Mouse (Mus musculus) neural tube, embryonic 14.5 days (tissue): ENCODE results near the gene Rcbtb2. TPM values are rescaled to one million over a fixed set of nuclear protein-coding genes. Genes with fewer than 3 reads are reported as not detected.

Source experiments
- ATAC-seq: fragments of 200-750 bp; cut with Nextera tagmentation; 2 replicates; pipeline ENCODE4 v1.8.0; 2017; ENCODE audit warnings: low read depth, mild to moderate bottlenecking, moderate TSS enrichment, moderate library complexity
- H3K27ac ChIP-seq: fragments of 300-500 bp; sonication (generic); 2 replicates; pipeline ENCODE4 v1.5.1; 2014; ENCODE audit warnings: low read depth, mild to moderate bottlenecking, control low read depth, low read length, moderate library complexity, mixed read lengths
- H3K27me3 ChIP-seq: fragments of 300-500 bp; sonication (generic); 2 replicates; pipeline ENCODE4 v1.6.1; 2014; ENCODE audit warnings: low read length; ENCODE audit not compliant: control insufficient read depth, insufficient read depth
- H3K36me3 ChIP-seq: fragments of 300-500 bp; sonication (generic); 2 replicates; pipeline ENCODE4 v1.6.1; 2014; ENCODE audit warnings: low read length, mixed read lengths; ENCODE audit not compliant: control insufficient read depth, insufficient read depth
- H3K4me1 ChIP-seq: fragments of 300-500 bp; sonication (generic); 2 replicates; pipeline ENCODE4 v1.6.1; 2014; ENCODE audit warnings: low read length; ENCODE audit not compliant: control insufficient read depth, insufficient read depth
- H3K4me2 ChIP-seq: fragments of 300-500 bp; sonication (generic); 2 replicates; pipeline ENCODE4 v1.6.1; 2014; ENCODE audit warnings: mild to moderate bottlenecking, low read depth, low read length, control low read depth
- H3K4me3 ChIP-seq: fragments of 300-500 bp; sonication (generic); 2 replicates; pipeline ENCODE4 v1.5.1; 2014; ENCODE audit warnings: low read depth, low read length, control low read depth, mixed read lengths
- H3K9ac ChIP-seq: fragments of 300-500 bp; sonication (generic); replicated peaks from 2 replicates; pipeline ENCODE4 v1.6.1; 2014; ENCODE audit warnings: low read depth, mild to moderate bottlenecking, control low read depth, low read length, mixed read lengths
- H3K9me3 ChIP-seq: fragments of 300-500 bp; sonication (generic); 2 replicates; pipeline ENCODE4 v1.6.1; 2016; ENCODE audit warnings: low read length; ENCODE audit not compliant: control insufficient read depth
- WGBS: fragments of 180-500 bp; shearing (Covaris S2); extraction: QIAGEN DNeasy Blood & Tissue Kit; methylation state at CpG from one replicate; pipeline ENCODE4 v1.1.7; 2014; 5-methylcytosine and 5-hydroxymethylcytosine counted together
- microRNA counts: library from miRNA; unstranded; fragments of <30 nt; microRNA quantifications from one replicate; lab custom pipeline; 2016
- microRNA-seq: library from miRNA; unstranded; fragments of <30 nt; microRNA quantifications from one replicate; pipeline ENCODE4, GENCODE M21; 2016
- polyA plus RNA-seq: library from polyadenylated mRNA; unstranded; fragments of >200 nt; fragmentation: Nextera tagmentation; extraction: Ambion mirVana; gene quantifications from 2 replicates; pipeline ENCODE4 v1.2.1, GENCODE M21; 2014

Rcbtb2 gene
- polyA plus RNA-seq, 1 experiment from 2014 or later, result 61.2 TPM

DNA sequence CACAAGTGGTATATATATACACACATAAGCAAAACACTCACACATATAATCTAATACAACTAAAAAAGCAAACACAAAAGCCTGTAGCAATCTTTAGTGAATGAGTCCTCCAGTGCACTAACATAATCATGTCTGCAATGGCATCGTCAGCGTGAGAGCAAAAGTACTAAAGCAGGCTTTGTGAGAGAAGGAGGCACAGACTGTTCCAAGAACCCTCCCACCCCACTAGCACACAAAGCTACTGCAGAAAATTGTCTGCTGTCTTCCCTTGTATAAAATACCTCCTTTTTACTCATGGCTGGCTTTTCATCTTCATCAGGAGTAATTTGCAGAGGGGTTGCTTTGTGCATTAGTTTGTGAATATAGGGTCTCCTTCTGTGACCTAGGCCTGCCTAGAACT lies 129.4 kb downstream of the Rcbtb2 start:
- ATAC-seq, result no peak
- Histone ChIP-seq H3K4me3 (no peak overlapping the region), H3K4me2 (no peak overlapping the region), H3K27me3 (no peaks in the 10 kb centered on the region), H3K9me3 (no peaks in the 10 kb centered on the region), H3K9ac (no peak overlapping the region), H3K27ac (no peak overlapping the region), H3K36me3 (no peaks in the 10 kb centered on the region), H3K4me1 (no peaks in the 10 kb centered on the region)
- 37% methylated on average over 2 of the region's 2 CpGs for WGBS

DNA sequence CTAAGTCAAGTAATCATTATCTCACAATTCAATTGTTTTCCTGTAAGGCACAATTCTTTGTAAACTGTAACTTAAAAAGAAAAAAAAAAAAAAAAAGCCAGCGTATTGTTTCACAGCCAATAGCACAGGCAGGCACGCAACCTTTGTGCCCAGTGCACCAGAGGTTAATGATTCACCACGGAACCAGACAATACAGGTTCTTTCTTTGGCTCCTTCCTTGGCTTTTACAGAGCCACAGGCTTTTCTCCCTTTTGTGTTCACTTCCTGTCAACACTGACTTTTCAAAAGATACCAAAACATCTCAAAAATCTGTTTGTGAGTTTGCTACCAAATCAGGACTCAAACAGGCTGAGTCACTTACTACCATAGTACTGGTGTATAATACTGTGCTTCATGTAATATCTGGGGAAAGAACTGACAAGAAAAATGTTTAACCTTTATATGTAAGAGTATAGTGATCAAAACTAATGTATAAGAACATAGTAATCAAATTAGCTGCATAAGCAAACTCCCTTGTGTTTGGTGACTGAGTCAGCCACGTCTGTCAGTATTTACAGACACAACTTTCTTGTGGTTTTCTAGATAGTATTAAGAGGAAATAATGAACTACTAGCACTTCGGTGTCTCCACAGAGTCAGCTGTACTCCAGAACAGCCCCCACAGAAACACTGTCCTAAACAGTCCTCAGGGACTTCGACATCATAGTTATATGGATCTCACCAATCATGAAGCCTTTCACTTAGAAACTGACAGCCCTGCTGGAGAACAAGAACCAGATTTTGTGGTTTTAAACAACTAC lies 130.8 kb downstream of the Rcbtb2 start:
- H3K4me2 ChIP-seq, result no peak overlapping the region
- no peaks in the 10 kb centered on the region for H3K36me3 ChIP-seq
- WGBS, result 23% methylated on average over 6 of the region's 6 CpGs
- no peak overlapping the region for H3K9ac ChIP-seq
- no peaks in the 10 kb centered on the region for H3K27me3 ChIP-seq
- H3K27ac ChIP-seq, result no peak overlapping the region
- ATAC-seq, result no peak
- no peak overlapping the region for H3K4me3 ChIP-seq
- no peaks in the 10 kb centered on the region for H3K9me3 ChIP-seq
- no peaks in the 10 kb centered on the region for H3K4me1 ChIP-seq

DNA sequence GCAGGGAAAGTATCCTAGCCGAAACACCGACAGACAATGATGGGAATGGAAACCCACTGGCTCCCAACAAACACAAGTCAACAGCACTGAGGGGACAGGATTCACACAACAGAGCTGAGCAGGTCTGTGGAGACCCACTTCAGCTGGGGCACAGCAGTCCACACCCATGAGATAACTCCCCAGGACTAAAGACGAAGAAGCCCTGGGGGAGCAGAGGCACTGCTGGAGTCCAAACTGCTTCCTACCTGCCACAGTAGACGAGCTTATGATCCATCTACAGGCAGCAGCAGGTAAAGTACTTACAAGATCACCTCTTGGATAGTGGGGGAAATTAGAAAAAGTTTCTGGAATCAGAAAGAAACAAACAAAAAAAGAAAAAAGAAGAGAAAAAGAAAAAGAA lies 131.6 kb downstream of the Rcbtb2 start:
- 48% methylated on average over 4 of the region's 4 CpGs for WGBS
- Histone ChIP-seq H3K9ac (no peak overlapping the region), H3K4me2 (no peak overlapping the region), H3K36me3 (no peaks in the 10 kb centered on the region), H3K9me3 (no peaks in the 10 kb centered on the region), H3K4me1 (no peaks in the 10 kb centered on the region), H3K27me3 (no peaks in the 10 kb centered on the region), H3K4me3 (no peak overlapping the region), H3K27ac (no peak overlapping the region)
- ATAC-seq, result no peak

DNA sequence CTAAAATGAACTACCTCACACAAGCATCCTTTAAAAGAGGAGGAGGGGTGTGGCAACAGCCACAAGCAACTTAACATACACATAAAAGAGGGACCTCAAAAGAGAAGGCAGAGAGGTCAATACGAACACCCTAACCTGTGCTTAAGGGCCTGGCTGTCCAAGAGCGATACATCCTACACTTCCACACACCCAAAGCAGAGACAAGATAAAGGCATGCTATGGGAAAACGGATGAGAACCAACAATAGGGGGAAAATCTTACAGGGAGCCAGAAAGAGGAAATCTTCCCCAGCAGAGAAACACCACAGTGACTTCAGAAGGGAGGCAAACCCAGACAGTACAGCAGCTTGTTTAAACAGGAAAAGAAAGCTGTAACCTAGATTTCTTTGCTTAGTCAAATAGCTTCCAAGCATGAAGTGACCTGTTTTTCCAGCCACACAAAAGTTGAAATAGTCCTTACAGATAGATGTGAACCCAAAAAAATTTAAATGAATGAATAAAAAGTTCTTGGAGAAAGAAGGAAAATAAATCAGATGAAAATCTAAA lies 132.7 kb downstream of the Rcbtb2 start:
- no peak for ATAC-seq
- Histone ChIP-seq H3K27ac (no peak overlapping the region), H3K4me2 (no peak overlapping the region), H3K27me3 (no peaks in the 10 kb centered on the region), H3K9me3 (no peaks in the 10 kb centered on the region), H3K4me3 (no peak overlapping the region), H3K4me1 (no peaks in the 10 kb centered on the region), H3K9ac (no peak overlapping the region), H3K36me3 (no peaks in the 10 kb centered on the region)
- 40% methylated on average over 3 of the region's 3 CpGs for WGBS

DNA sequence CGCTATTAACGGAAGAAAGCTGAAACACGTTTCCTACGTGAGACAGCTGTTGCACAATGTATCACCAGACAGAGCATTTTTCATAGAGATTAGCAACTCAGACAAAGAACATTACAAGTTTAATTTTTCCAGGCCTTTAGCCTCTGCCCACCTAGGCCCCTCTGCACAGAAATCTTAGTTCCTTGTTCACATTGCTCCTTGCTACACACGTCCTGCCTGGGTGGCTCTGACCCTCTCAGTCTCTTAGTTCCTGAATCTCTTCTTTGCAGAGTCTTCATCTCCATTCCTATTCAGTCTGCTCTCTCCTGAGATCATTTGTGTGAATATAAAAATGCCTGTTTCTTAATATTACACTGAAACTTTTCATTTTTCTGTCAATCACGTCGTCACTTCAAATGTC lies 134.5 kb downstream of the Rcbtb2 start:
- ATAC-seq, result no peak
- 73% methylated on average over 7 of the region's 7 CpGs for WGBS

More for the DNA sequence above, 134.5 kb downstream of the Rcbtb2 start:
- H3K4me1 ChIP-seq, result no peaks in the 10 kb centered on the region
- no peak overlapping the region for H3K27ac ChIP-seq
- H3K36me3 ChIP-seq, result no peaks in the 10 kb centered on the region; the same call in 1 of the 2 replicates
- H3K9ac ChIP-seq, result no peak overlapping the region
- H3K9me3 ChIP-seq, result no peaks in the 10 kb centered on the region
- no peak overlapping the region for H3K4me2 ChIP-seq
- no peak overlapping the region for H3K4me3 ChIP-seq
- H3K27me3 ChIP-seq, result no peaks in the 10 kb centered on the region

MicroRNA genes within 50 kb of the gene (microRNA counts, 519-probe panel; counts per million panel counts)
- not detected for microRNA mmu-miR-687 (lab: Ali Mortazavi, UCI)

Small RNAs within 50 kb of the gene (microRNA-seq; reads per million reads assigned to microRNA genes)
- gene Mir687, result not detected

Other genes with a start within 250 kb of the Rcbtb2 start
- gene Cysltr2, start 73.9 kb upstream of the Rcbtb2 start, polyA plus RNA-seq, result 0.25 TPM in 1 of 2 replicates, not detected in the other
- gene Lpar6, start 114.9 kb downstream of the Rcbtb2 start, polyA plus RNA-seq, result 3.5 and 4.7 TPM in 2 replicates
- 33.8 and 38.5 TPM in 2 replicates for gene Rb1, start 202.8 kb downstream of the Rcbtb2 start, polyA plus RNA-seq